Mouse (Mus musculus): Measurements from ENCODE around the gene AC161166.1. TPM values are rescaled to one million over a fixed set of nuclear protein-coding genes. Genes with fewer than 3 reads are reported as not detected.

The AC161166.1 gene
- total and polyA plus RNA-seq, 2 experiments from 2014 or later = 0.55 TPM; not detected in 1

DNA sequence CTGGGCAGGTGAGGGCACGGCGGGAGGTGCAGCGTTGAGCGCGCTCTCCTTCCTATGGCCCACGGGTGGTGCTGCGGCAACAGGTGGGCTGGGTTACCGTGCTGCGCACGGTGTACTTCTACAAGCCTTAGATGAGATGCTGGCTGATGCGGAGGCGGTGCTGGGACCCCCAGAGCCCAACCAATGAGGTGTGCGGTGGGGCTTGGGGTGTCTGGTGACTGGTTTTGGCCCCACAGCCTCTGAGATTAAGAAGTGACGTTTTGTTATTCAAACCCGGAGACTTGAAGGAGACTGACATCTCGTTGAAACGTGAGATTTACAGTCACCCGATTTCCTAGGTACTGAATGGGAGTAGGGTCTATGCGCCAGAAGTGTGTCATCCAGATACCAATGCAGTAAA is 22.0 kb upstream of the AC161166.1 start:
- no peak overlapping the region for H3K4me3 ChIP-seq (ENCODE audit: low read length)
- 40% methylated on average over 19 of the region's 19 CpGs for WGBS

DNA sequence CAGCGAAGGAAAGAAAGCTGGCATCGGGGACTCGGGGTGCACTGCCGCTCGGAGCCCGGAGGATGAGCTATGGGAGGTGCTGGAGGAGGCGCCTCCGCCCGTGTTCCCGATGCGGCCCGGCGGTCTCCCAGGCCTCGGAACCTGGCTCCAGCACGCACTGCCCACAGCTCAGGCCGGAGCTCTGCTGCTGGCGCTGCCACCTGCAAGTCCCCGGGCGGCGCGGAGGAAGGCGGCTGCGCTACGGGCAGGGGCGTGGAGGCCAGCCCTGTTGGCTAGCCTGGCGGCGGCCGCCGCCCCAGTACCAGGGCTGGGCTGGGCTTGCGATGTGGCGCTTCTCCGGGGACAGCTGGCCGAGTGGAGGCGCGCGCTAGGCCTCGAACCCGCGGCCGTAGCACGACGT is 21.6 kb upstream of the AC161166.1 start:
- Histone ChIP-seq H3K4me3 (ENCODE audit: low read length) (no peak overlapping the region), H3K4me2 (ENCODE audit: low read depth, low read length) (peak overlapping the region; percentile 37), H3K4me1 (ENCODE audit: insufficient read depth, low read length) (peaks cover 12% of the 10 kb centered on the region; the same call in 1 of the 2 replicates), H3K9me3 (ENCODE audit: low read length) (no peaks in the 10 kb centered on the region), H3K9ac (replicated peaks; ENCODE audit: low read length) (no peak overlapping the region; the same call in 1 of the 2 replicates), H3K27me3 (ENCODE audit: insufficient read depth, low read length) (no peaks in the 10 kb centered on the region), H3K27ac (no peak overlapping the region), H3K36me3 (ENCODE audit: insufficient read depth, low read length) (peaks cover 17% of the 10 kb centered on the region; the same call in 1 of the 2 replicates)
- ATAC-seq = no peak
- TF ChIP-seq CTCF (IDR thresholded peaks at IDR 0.05; ENCODE audit: low read depth) = no peak
- 27% methylated on average over 42 of the region's 42 CpGs for WGBS
- DNase-seq (ENCODE audit: low spot score) = no peak

More for the DNA sequence above, 22.0 kb upstream of the AC161166.1 start:
- Histone ChIP-seq H3K27ac (no peak overlapping the region), H3K9me3 (ENCODE audit: low read length) (no peaks in the 10 kb centered on the region), H3K36me3 (ENCODE audit: insufficient read depth, low read length) (peaks cover 17% of the 10 kb centered on the region; the same call in 1 of the 2 replicates), H3K4me2 (ENCODE audit: low read depth, low read length) (peak overlapping the region; percentile 37; the same call in 1 of the 2 replicates), H3K4me1 (ENCODE audit: insufficient read depth, low read length) (peaks cover 11% of the 10 kb centered on the region; the same call in 1 of the 2 replicates), H3K27me3 (ENCODE audit: insufficient read depth, low read length) (no peaks in the 10 kb centered on the region), H3K9ac (replicated peaks; ENCODE audit: low read length) (no peak overlapping the region; the same call in 1 of the 2 replicates)
- no peak for TF ChIP-seq CTCF (IDR thresholded peaks at IDR 0.05; ENCODE audit: low read depth)
- ATAC-seq (no peak), DNase-seq (ENCODE audit: low spot score) (no peak)

DNA sequence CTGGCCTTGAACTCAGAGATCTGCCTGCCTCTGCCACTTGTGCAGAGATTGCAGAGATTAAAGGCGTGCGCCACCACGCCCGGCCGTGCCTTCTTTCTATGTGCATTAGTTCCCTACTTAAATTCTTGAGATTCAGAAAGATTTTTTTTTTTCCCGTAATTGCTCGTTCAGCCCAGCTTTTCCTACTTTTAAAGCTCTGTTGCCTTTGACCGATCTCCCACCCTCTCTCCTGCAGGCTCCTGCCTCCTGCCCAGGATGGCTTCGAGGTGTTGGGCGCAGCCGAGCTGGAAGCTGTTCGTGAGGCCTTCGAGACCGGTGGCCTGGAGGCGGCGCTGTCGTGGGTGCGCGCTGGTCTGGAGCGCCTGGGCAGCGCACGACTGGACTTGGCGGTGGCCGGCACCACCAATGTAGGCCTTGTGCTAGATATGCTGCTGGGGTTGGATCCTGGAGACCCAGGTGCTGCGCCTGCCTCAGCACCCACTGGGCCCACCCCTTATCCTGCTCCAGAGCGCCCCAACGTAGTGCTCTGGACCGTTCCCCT is 20.8 kb upstream of the AC161166.1 start:
- peaks cover 17% of the 10 kb centered on the region; the same call in 1 of the 2 replicates for H3K36me3 ChIP-seq (ENCODE audit: insufficient read depth, low read length)
- no peak overlapping the region for H3K4me2 ChIP-seq (ENCODE audit: low read depth, low read length)
- H3K4me1 ChIP-seq (ENCODE audit: insufficient read depth, low read length) = peaks cover 12% of the 10 kb centered on the region; the same call in 1 of the 2 replicates
- no peaks in the 10 kb centered on the region for H3K9me3 ChIP-seq (ENCODE audit: low read length)
- no peak overlapping the region for H3K4me3 ChIP-seq (ENCODE audit: low read length)
- no peak overlapping the region for H3K27ac ChIP-seq
- WGBS = 67% methylated on average over 28 of the region's 28 CpGs
- no peak; the same call in 1 of the 2 replicates for TF ChIP-seq CTCF (IDR thresholded peaks at IDR 0.05; ENCODE audit: low read depth)
- ATAC-seq = no peak
- no peaks in the 10 kb centered on the region for H3K27me3 ChIP-seq (ENCODE audit: insufficient read depth, low read length)
- no peak overlapping the region for H3K9ac ChIP-seq (replicated peaks; ENCODE audit: low read length)
- DNase-seq (ENCODE audit: low spot score) = no peak

DNA sequence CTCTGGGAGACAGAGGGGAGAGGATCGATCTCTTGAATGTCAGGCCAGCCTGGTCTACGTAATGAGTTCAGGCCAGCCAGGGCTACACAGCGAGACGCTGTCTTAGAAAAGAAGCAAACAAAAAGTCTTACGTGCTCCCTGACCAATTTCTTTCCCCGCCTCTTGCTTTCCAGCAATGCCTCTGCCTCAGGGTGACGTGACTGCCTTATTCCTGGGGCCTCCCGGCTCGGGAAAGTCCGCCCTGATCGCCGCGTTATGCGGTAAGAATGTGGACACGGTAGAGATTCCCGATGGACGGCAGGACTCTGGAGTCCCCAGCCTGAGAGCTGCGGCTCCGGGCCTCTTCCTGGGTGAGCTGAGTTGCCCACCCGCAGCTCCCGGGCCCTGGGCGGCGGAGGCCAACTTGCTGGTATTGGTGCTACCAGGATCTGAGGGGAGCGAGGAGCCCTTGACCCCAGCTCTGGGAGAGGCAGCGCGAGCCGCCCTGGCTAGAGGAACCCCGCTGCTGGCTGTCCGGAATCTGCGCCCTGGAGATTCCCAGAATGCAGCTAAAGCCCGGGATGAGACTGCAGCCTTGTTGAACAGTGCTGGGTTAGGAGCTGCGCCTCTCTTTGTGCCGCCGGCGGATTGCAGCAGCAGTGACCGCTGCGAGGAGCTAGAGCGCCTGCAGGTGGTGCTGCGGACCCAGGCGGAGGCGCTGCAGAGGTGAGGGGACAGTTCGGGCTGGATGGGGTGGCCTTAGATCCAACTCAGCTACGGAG is 19.1 kb upstream of the AC161166.1 start:
- Histone ChIP-seq H3K4me2 (ENCODE audit: low read depth, low read length) (peak overlapping the region; percentile 91), H3K27ac (peak overlapping the region; percentile 92), H3K9ac (replicated peaks; ENCODE audit: low read length) (peak overlapping the region; percentile 85), H3K27me3 (ENCODE audit: insufficient read depth, low read length) (no peaks in the 10 kb centered on the region), H3K36me3 (ENCODE audit: insufficient read depth, low read length) (peaks cover 17% of the 10 kb centered on the region; the same call in 1 of the 2 replicates), H3K9me3 (ENCODE audit: low read length) (no peaks in the 10 kb centered on the region), H3K4me3 (ENCODE audit: low read length) (peak overlapping the region; percentile 62), H3K4me1 (ENCODE audit: insufficient read depth, low read length) (peaks cover 12% of the 10 kb centered on the region; the same call in 1 of the 2 replicates)
- DNase-seq (ENCODE audit: low spot score) (peak; percentile 87), ATAC-seq (peak; percentile 62)
- under 1% methylated on average over 43 of the region's 43 CpGs for WGBS
- TF ChIP-seq CTCF (IDR thresholded peaks at IDR 0.05; ENCODE audit: low read depth) = peak; percentile 87

- ATAC-seq = peak; percentile 95
These were observed 18.0 kb upstream of the AC161166.1 start, which contains the start of gene Irgq for GRCm38 (mm10) chr7:24530062-24530931. Irgq (plus strand) TSS chr7:24530689.

GRCm38 (mm10) chr7:24529580-24529979 is 17.3 kb upstream of the AC161166.1 start:
- H3K9ac ChIP-seq (replicated peaks; ENCODE audit: low read length) = peak overlapping the region; percentile 85
- no peaks in the 10 kb centered on the region for H3K9me3 ChIP-seq (ENCODE audit: low read length)
- peak overlapping the region; percentile 62 for H3K4me3 ChIP-seq (ENCODE audit: low read length)
- ATAC-seq (no peak; the same call in 1 of the 2 replicates), DNase-seq (ENCODE audit: low spot score) (peak; percentile 7)
- TF ChIP-seq CTCF (IDR thresholded peaks at IDR 0.05; ENCODE audit: low read depth) = no peak
- peaks cover 12% of the 10 kb centered on the region; the same call in 1 of the 2 replicates for H3K36me3 ChIP-seq (ENCODE audit: insufficient read depth, low read length)
- peak overlapping the region; percentile 92 for H3K27ac ChIP-seq
- H3K4me2 ChIP-seq (ENCODE audit: low read depth, low read length) = peak overlapping the region; percentile 91
- no peaks in the 10 kb centered on the region for H3K27me3 ChIP-seq (ENCODE audit: insufficient read depth, low read length)
- 55% methylated on average over 11 of the region's 11 CpGs for WGBS
- peaks cover 12% of the 10 kb centered on the region; the same call in 1 of the 2 replicates for H3K4me1 ChIP-seq (ENCODE audit: insufficient read depth, low read length)

More at GRCm38 (mm10) chr7:24530062-24530931, 18.0 kb upstream of the AC161166.1 start, which contains the start of gene Irgq:
- peak within 1 kb of the TSS; percentile 91 for H3K4me2 ChIP-seq (ENCODE audit: low read depth, low read length)
- peak within 1 kb of the TSS; percentile 85 for H3K9ac ChIP-seq (replicated peaks; ENCODE audit: low read length)
- H3K9me3 ChIP-seq (ENCODE audit: low read length) = no peaks in the 10 kb centered on the region
- no peaks in the 10 kb centered on the region for H3K27me3 ChIP-seq (ENCODE audit: insufficient read depth, low read length)
- H3K27ac ChIP-seq = peak within 1 kb of the TSS; percentile 92
- peaks cover 12% of the 10 kb centered on the region; the same call in 1 of the 2 replicates for H3K36me3 ChIP-seq (ENCODE audit: insufficient read depth, low read length)
- no peak for TF ChIP-seq CTCF (IDR thresholded peaks at IDR 0.05; ENCODE audit: low read depth)
- peak within 1 kb of the TSS; percentile 62 for H3K4me3 ChIP-seq (ENCODE audit: low read length)
- peak; percentile 100 for DNase-seq (ENCODE audit: low spot score)
- WGBS = under 1% methylated on average over 44 of the region's 44 CpGs
- peaks cover 12% of the 10 kb centered on the region; the same call in 1 of the 2 replicates for H3K4me1 ChIP-seq (ENCODE audit: insufficient read depth, low read length)

Data from hindbrain, postnatal 0 days (tissue).